ENCODE assay signal across 9 mouse cellular contexts in the genomic region with DNA sequence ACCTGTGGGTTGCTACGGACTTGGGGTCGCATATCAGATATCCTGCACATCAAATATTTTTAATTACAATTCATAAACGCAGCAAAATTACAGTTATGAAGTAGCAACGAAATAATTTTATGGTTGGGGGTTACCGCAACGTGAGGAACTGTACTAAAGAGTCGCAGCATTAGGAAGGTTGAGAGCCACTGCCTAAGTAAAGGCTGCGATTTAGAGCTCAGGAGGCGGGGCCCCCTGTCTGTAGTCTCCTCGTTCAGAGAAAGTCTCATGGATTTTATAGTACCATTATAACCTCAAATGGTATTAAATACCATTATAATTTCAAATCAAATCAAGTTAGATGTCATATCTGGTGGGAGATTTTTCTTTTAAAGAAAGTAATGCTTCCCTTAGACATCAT. TPM values are rescaled to one million over a fixed set of nuclear protein-coding genes. Genes with fewer than 3 reads are reported as not detected.
DNase-seq lines count a peak whose midpoint lies in the region; ATAC-seq and TF ChIP-seq lines count a peak whose summit lies in the region.
"Had no signal": no experiment of that assay in that cellular context is flagged by ENCODE, and none has a peak within 500 bp of the region (broad histone marks: within the 10 kb centered on the region; RNA-seq: fewer than 3 reads in every experiment).

No protein-coding gene starts in this region.

- 3% methylated on average over 10 of the region's 10 CpGs for WGBS in kidney, embryonic 16.5 days
- 3% methylated on average over 10 of the region's 10 CpGs for WGBS in hindbrain, embryonic 15.5 days
- 2% methylated on average over 10 of the region's 10 CpGs for WGBS in midbrain, embryonic 15.5 days

- H3K4me2 ChIP-seq in kidney, embryonic 16.5 days (replicated peaks; ENCODE audit: low read depth, low read length) = peak overlapping the region; percentile 83
- H3K4me2 ChIP-seq in hindbrain, embryonic 15.5 days = peak overlapping the region; percentile 70
- H3K4me2 ChIP-seq in midbrain, embryonic 15.5 days = peak overlapping the region; percentile 70

- no peak for TF ChIP-seq CTCF in brain, embryonic 14.5 days (IDR thresholded peaks at IDR 0.05; ENCODE audit: borderline replicate concordance, extremely low read depth, insufficient read depth, insufficient read length)

- H3K9me3 ChIP-seq in kidney, embryonic 16.5 days (ENCODE audit: low read length) = no peaks in the 10 kb centered on the region
- no peaks in the 10 kb centered on the region for H3K9me3 ChIP-seq in hindbrain, embryonic 15.5 days
- H3K9me3 ChIP-seq in midbrain, embryonic 15.5 days = no peaks in the 10 kb centered on the region

- H3K4me3 ChIP-seq in kidney, embryonic 16.5 days (ENCODE audit: low read length) = peak overlapping the region; percentile 69
- peak overlapping the region; percentile 51 for H3K4me3 ChIP-seq in hindbrain, embryonic 15.5 days
- H3K4me3 ChIP-seq in midbrain, embryonic 15.5 days = peak overlapping the region; percentile 67

- no peak for ATAC-seq in kidney, embryonic 16.5 days (ENCODE audit: low FRiP score, low TSS enrichment)
- no peak for ATAC-seq in hindbrain, embryonic 15.5 days (ENCODE audit: low FRiP score, low read depth)
- no peak for ATAC-seq in midbrain, embryonic 15.5 days (replicated peaks)

- H3K36me3 ChIP-seq in kidney, embryonic 16.5 days (ENCODE audit: insufficient read depth, low read length) = no peaks in the 10 kb centered on the region
- no peaks in the 10 kb centered on the region for H3K36me3 ChIP-seq in hindbrain, embryonic 15.5 days
- H3K36me3 ChIP-seq in midbrain, embryonic 15.5 days (replicated peaks) = no peaks in the 10 kb centered on the region

- H3K27ac ChIP-seq in kidney, embryonic 16.5 days (ENCODE audit: low read length) = no peak overlapping the region; the same call in 1 of the 2 replicates
- peak overlapping the region; percentile 63 for H3K27ac ChIP-seq in hindbrain, embryonic 15.5 days (replicated peaks)
- peak overlapping the region; percentile 69; the same call in 1 of the 2 replicates for H3K27ac ChIP-seq in midbrain, embryonic 15.5 days

- no peaks in the 10 kb centered on the region for H3K27me3 ChIP-seq in kidney, embryonic 16.5 days (ENCODE audit: insufficient read depth, low read length)
- no peaks in the 10 kb centered on the region for H3K27me3 ChIP-seq in hindbrain, embryonic 15.5 days
- no peaks in the 10 kb centered on the region for H3K27me3 ChIP-seq in midbrain, embryonic 15.5 days (replicated peaks)

- TF ChIP-seq POLR2A in brain, embryonic 14.5 days (IDR thresholded peaks at IDR 0.05; ENCODE audit: borderline replicate concordance, extremely low read depth, insufficient read depth, insufficient read length, poor library complexity, severe bottlenecking) = no peak

- no peak for DNase-seq in kidney, adult 9 months
- peak; percentile 37 for DNase-seq in brain, embryonic 14.5 days (ENCODE audit: low read depth)
- DNase-seq in spleen, adult 12 weeks (ENCODE audit: low spot score) = no peak
- no peak for DNase-seq in gastrocnemius, postnatal 36 days
- no peak for DNase-seq in layer of hippocampus, postnatal 36 days

- no peaks in the 10 kb centered on the region for H3K4me1 ChIP-seq in kidney, embryonic 16.5 days (ENCODE audit: insufficient read depth, low read length)
- H3K4me1 ChIP-seq in hindbrain, embryonic 15.5 days (replicated peaks) = peaks cover 5% of the 10 kb centered on the region
- peaks cover 6% of the 10 kb centered on the region for H3K4me1 ChIP-seq in midbrain, embryonic 15.5 days

- intact Hi-C loops in gastrocnemius, postnatal 36 days (cut with DNase I) = no loop called here

- H3K9ac ChIP-seq in kidney, embryonic 16.5 days (replicated peaks; ENCODE audit: low read length) = peak overlapping the region; percentile 71
- H3K9ac ChIP-seq in hindbrain, embryonic 15.5 days = peak overlapping the region; percentile 42
- peak overlapping the region; percentile 62 for H3K9ac ChIP-seq in midbrain, embryonic 15.5 days

RNA-seq across cellular contexts. Expression of gene Dnajc12, which starts 4.7 kb away (rescaled TPM):
- 10.3 and 16.3 TPM in 2 replicates for polyA plus RNA-seq in kidney, embryonic 16.5 days (2015; fragmentation: Nextera tagmentation; extraction: Ambion mirVana)
- 9.3 and 11.5 TPM in 2 replicates for polyA plus RNA-seq in brain, embryonic 14.5 days (2012; rRNA removed)
- 20.8 and 22.0 TPM in 2 replicates for polyA plus RNA-seq in hindbrain, embryonic 15.5 days (2015; fragmentation: Nextera tagmentation; extraction: Ambion mirVana)
- polyA plus RNA-seq in midbrain, embryonic 15.5 days (2015; fragmentation: Nextera tagmentation; extraction: Ambion mirVana) = 18.0 and 20.3 TPM in 2 replicates
- 10 to 100 TPM; 17.2 to 17.3 TPM for total RNA-seq in gastrocnemius, postnatal 36 days (2021)
- 10 to 100 TPM; 16.8 to 23.7 TPM for total RNA-seq in layer of hippocampus, postnatal 36 days (2021)

RNA-seq across cellular contexts. Expression of gene Sirt1, which starts 5.5 kb away (rescaled TPM):
- polyA plus RNA-seq in kidney, embryonic 16.5 days (2015; fragmentation: Nextera tagmentation; extraction: Ambion mirVana) = 4.1 and 5.4 TPM in 2 replicates
- polyA plus RNA-seq in brain, embryonic 14.5 days (2012; rRNA removed) = 16.4 and 17.2 TPM in 2 replicates
- polyA plus RNA-seq in hindbrain, embryonic 15.5 days (2015; fragmentation: Nextera tagmentation; extraction: Ambion mirVana) = 4.6 and 5.0 TPM in 2 replicates
- 5.7 and 6.1 TPM in 2 replicates for polyA plus RNA-seq in midbrain, embryonic 15.5 days (2015; fragmentation: Nextera tagmentation; extraction: Ambion mirVana)
- 1 to 10 TPM; 7.5 to 8.3 TPM for total RNA-seq in gastrocnemius, postnatal 36 days (2021)
- 10 to 100 TPM; 12.8 to 15.4 TPM for total RNA-seq in layer of hippocampus, postnatal 36 days (2021)

RNA-seq across cellular contexts. Expression of gene Gm7075, which starts 34.6 kb away (rescaled TPM):
- polyA plus RNA-seq in kidney, embryonic 16.5 days (2015; fragmentation: Nextera tagmentation; extraction: Ambion mirVana) = not detected in 2 replicates
- not detected in 2 replicates for polyA plus RNA-seq in brain, embryonic 14.5 days (2012; rRNA removed)
- polyA plus RNA-seq in hindbrain, embryonic 15.5 days (2015; fragmentation: Nextera tagmentation; extraction: Ambion mirVana) = not detected in 2 replicates
- not detected in 2 replicates for polyA plus RNA-seq in midbrain, embryonic 15.5 days (2015; fragmentation: Nextera tagmentation; extraction: Ambion mirVana)
- total RNA-seq in gastrocnemius, postnatal 36 days (2021) = not detected
- not detected for total RNA-seq in layer of hippocampus, postnatal 36 days (2021)
- total RNA-seq: adrenal gland, postnatal 25 days had no signal

RNA-seq across cellular contexts. Expression of gene Ctnna3, which starts 42.9 kb away (rescaled TPM):
- 0.49 and 0.55 TPM in 2 replicates for polyA plus RNA-seq in kidney, embryonic 16.5 days (2015; fragmentation: Nextera tagmentation; extraction: Ambion mirVana)
- 0.10 and 0.25 TPM in 2 replicates for polyA plus RNA-seq in brain, embryonic 14.5 days (2012; rRNA removed)
- 1.7 and 1.8 TPM in 2 replicates for polyA plus RNA-seq in hindbrain, embryonic 15.5 days (2015; fragmentation: Nextera tagmentation; extraction: Ambion mirVana)
- 0.61 and 0.80 TPM in 2 replicates for polyA plus RNA-seq in midbrain, embryonic 15.5 days (2015; fragmentation: Nextera tagmentation; extraction: Ambion mirVana)
- 10 to 100 TPM; 17.1 to 18.3 TPM for total RNA-seq in gastrocnemius, postnatal 36 days (2021)
- total RNA-seq in layer of hippocampus, postnatal 36 days (2021) = 1 to 10 TPM; 1.2 to 1.9 TPM
